Mouse (Mus musculus): ENCODE data around the gene Mc3r.

- no peak for TF ChIP-seq POLR2A (IDR thresholded peaks at IDR 0.05; ENCODE audit: low read depth, low read length)
- TF ChIP-seq CTCF (IDR thresholded peaks at IDR 0.05; ENCODE audit: extremely low read depth, insufficient read depth, insufficient read length, insufficient replicate concordance), result no peak
These were observed 34.8 kb upstream of the Mc3r start for GRCm38 (mm10) chr2:172213480-172213879.
